In genomic region chrX:87891916-87892315, GRCm38 (mm10) we compare ENCODE assay signal across 30 mouse cellular contexts.
"Had no signal": no experiment of that assay in that cellular context is flagged by ENCODE, and none has a peak within 500 bp of the region (broad histone marks: within the 10 kb centered on the region; RNA-seq: fewer than 3 reads in every experiment).

No protein-coding gene starts in this region.

- H3K9me3 ChIP-seq: heart, embryonic 10.5 days; heart, embryonic 12.5 days; heart, embryonic 13.5 days; heart, embryonic 15.5 days; hindbrain, embryonic 12.5 days; hindbrain, embryonic 13.5 days; hindbrain, embryonic 15.5 days; intestine, embryonic 15.5 days; kidney, embryonic 15.5 days had no signal

- H3K4me1 ChIP-seq: heart, embryonic 10.5 days; heart, embryonic 12.5 days; heart, embryonic 13.5 days; heart, embryonic 15.5 days; hindbrain, embryonic 12.5 days; hindbrain, embryonic 13.5 days; hindbrain, embryonic 15.5 days; intestine, embryonic 15.5 days; kidney, embryonic 15.5 days had no signal

- H3K27ac ChIP-seq: heart, embryonic 10.5 days; heart, embryonic 13.5 days; heart, embryonic 15.5 days; hindbrain, embryonic 12.5 days; hindbrain, embryonic 13.5 days; hindbrain, embryonic 14.5 days; hindbrain, embryonic 15.5 days; hindbrain, postnatal 0 days; intestine, embryonic 15.5 days; kidney, embryonic 15.5 days; kidney, postnatal 0 days; layer of hippocampus, adult 2 months; left cerebral cortex, adult 2 months had no signal

- DNase-seq: heart, postnatal 10 days; heart, postnatal 14 days; heart, postnatal 36 days; heart, postnatal 4 days; kidney, adult 11 months; kidney, adult 18-20 months; kidney, adult 2 months; kidney, adult 8-10 months; kidney, adult 9 months; kidney, postnatal 10 days; kidney, postnatal 14 days; kidney, postnatal 25 days; kidney, postnatal 36 days; kidney, postnatal 4 days; layer of hippocampus, adult 9-11 months; layer of hippocampus, postnatal 36 days had no signal

- H3K4me3 ChIP-seq: heart, embryonic 10.5 days; heart, embryonic 12.5 days; heart, embryonic 13.5 days; heart, embryonic 15.5 days; hindbrain, embryonic 12.5 days; hindbrain, embryonic 13.5 days; hindbrain, embryonic 15.5 days; intestine, embryonic 15.5 days; kidney, embryonic 15.5 days; layer of hippocampus, adult 2 months; left cerebral cortex, adult 2 months had no signal

- H3K27me3 ChIP-seq: heart, embryonic 12.5 days; heart, embryonic 13.5 days; heart, embryonic 15.5 days; hindbrain, embryonic 12.5 days; hindbrain, embryonic 13.5 days; hindbrain, embryonic 15.5 days; intestine, embryonic 15.5 days; kidney, embryonic 15.5 days had no signal

- H3K36me3 ChIP-seq: heart, embryonic 10.5 days; heart, embryonic 12.5 days; heart, embryonic 13.5 days; heart, embryonic 15.5 days; hindbrain, embryonic 12.5 days; hindbrain, embryonic 13.5 days; hindbrain, embryonic 15.5 days; intestine, embryonic 15.5 days; kidney, embryonic 15.5 days had no signal
